Mouse (Mus musculus): ENCODE data around the gene Polr3g. TPM values are rescaled to one million over a fixed set of nuclear protein-coding genes. Genes with fewer than 3 reads are reported as not detected.
"Not testable (repeated sequence)": the region's sequence is repeated elsewhere in the genome, so short reads cannot be mapped to it uniquely, and the experiment has no call there.

Gene Polr3g
- total and polyA plus RNA-seq, 2 experiments from 2014 or later, result 2.6 to 5.5 TPM

- Histone ChIP-seq H3K27ac (ENCODE audit: low read depth) (no peak overlapping the region), H3K9me3 (replicated peaks; ENCODE audit: control insufficient read depth, low read length) (no peaks in the 10 kb centered on the region), H3K4me1 (ENCODE audit: control insufficient read depth, insufficient read depth) (peaks cover 4% of the 10 kb centered on the region; the same call in 1 of the 2 replicates), H3K9ac (replicated peaks; ENCODE audit: low read depth, low read length) (no peak overlapping the region), H3K4me3 (ENCODE audit: low read depth, low read length) (no peak overlapping the region), H3K27me3 (ENCODE audit: control insufficient read depth, insufficient read depth, low read length) (no peaks in the 10 kb centered on the region), H3K4me2 (ENCODE audit: low read depth, low read length) (no peak overlapping the region), H3K36me3 (replicated peaks; ENCODE audit: control insufficient read depth, insufficient read depth, low read length) (peaks cover 44% of the 10 kb centered on the region)
- 83% methylated on average over 12 of the region's 12 CpGs for WGBS
- no peak for ATAC-seq (ENCODE audit: insufficient read depth, low read depth)
- DNase-seq (ENCODE audit: low spot score), result no peak
- TF ChIP-seq CTCF (IDR thresholded peaks at IDR 0.05; ENCODE audit: low read depth), result no peak
- TF ChIP-seq EP300 (IDR thresholded peaks at IDR 0.05; ENCODE audit: low read depth), result no peak
Observed at GRCm38 (mm10) chr13:81663566-81664330, 47.1 kb downstream of the Polr3g start.

- H3K4me3 ChIP-seq (ENCODE audit: low read depth, low read length), result peak overlapping the region; percentile 95
- peaks cover 11% of the 10 kb centered on the region; the same call in 1 of the 2 replicates for H3K4me1 ChIP-seq (ENCODE audit: control insufficient read depth, insufficient read depth)
- peak overlapping the region; percentile 91 for H3K27ac ChIP-seq (ENCODE audit: low read depth)
- H3K4me2 ChIP-seq (ENCODE audit: low read depth, low read length), result peak overlapping the region; percentile 72
- H3K36me3 ChIP-seq (replicated peaks; ENCODE audit: control insufficient read depth, insufficient read depth, low read length), result no peaks in the 10 kb centered on the region
- ATAC-seq (ENCODE audit: insufficient read depth, low read depth) (0 out of 2 replicates have a peak, but pooled peaks have one; percentile 1), DNase-seq (ENCODE audit: low spot score) (no peak)
- WGBS, result 5% methylated on average over 21 of the region's 21 CpGs
- H3K9ac ChIP-seq (replicated peaks; ENCODE audit: low read depth, low read length), result peak overlapping the region; percentile 92
- no peak for TF ChIP-seq CTCF (IDR thresholded peaks at IDR 0.05; ENCODE audit: low read depth)
- no peaks in the 10 kb centered on the region for H3K9me3 ChIP-seq (replicated peaks; ENCODE audit: control insufficient read depth, low read length)
- H3K27me3 ChIP-seq (ENCODE audit: control insufficient read depth, insufficient read depth, low read length), result no peaks in the 10 kb centered on the region
Observed at GRCm38 (mm10) chr13:81658053-81658752, 52.6 kb downstream of the Polr3g start.

- no peaks in the 10 kb centered on the region for H3K27me3 ChIP-seq (ENCODE audit: control insufficient read depth, insufficient read depth, low read length)
- ATAC-seq (ENCODE audit: insufficient read depth, low read depth) (peak; percentile 100), DNase-seq (ENCODE audit: low spot score) (peak; percentile 90)
- no peaks in the 10 kb centered on the region for H3K9me3 ChIP-seq (replicated peaks; ENCODE audit: control insufficient read depth, low read length)
- peak within 1 kb of the TSS; percentile 92 for H3K9ac ChIP-seq (replicated peaks; ENCODE audit: low read depth, low read length)
- peak within 1 kb of the TSS; percentile 91 for H3K27ac ChIP-seq (ENCODE audit: low read depth)
- peak within 1 kb of the TSS; percentile 95 for H3K4me3 ChIP-seq (ENCODE audit: low read depth, low read length)
- TF ChIP-seq EP300 (IDR thresholded peaks at IDR 0.05; ENCODE audit: low read depth), result no peak
- TF ChIP-seq CTCF (IDR thresholded peaks at IDR 0.05; ENCODE audit: low read depth), result no peak
- H3K4me2 ChIP-seq (ENCODE audit: low read depth, low read length), result peak within 1 kb of the TSS; percentile 72
- WGBS, result under 1% methylated on average over 52 of the region's 73 CpGs
- H3K4me1 ChIP-seq (ENCODE audit: control insufficient read depth, insufficient read depth), result peaks cover 11% of the 10 kb centered on the region; the same call in 1 of the 2 replicates
- H3K36me3 ChIP-seq (replicated peaks; ENCODE audit: control insufficient read depth, insufficient read depth, low read length), result no peaks in the 10 kb centered on the region
Observed at GRCm38 (mm10) chr13:81657351-81658052, 53.3 kb downstream of the Polr3g start, which contains the start of gene Lysmd3. Gene Lysmd3, plus strand, starts transcription at chr13:81657663.

- 18% methylated on average over 5 of the region's 5 CpGs for WGBS
- 0 out of 2 replicates have a peak overlapping the region, but pooled peaks have one; percentile 92 for H3K9ac ChIP-seq (replicated peaks; ENCODE audit: low read depth, low read length)
- DNase-seq (ENCODE audit: low spot score) (no peak), ATAC-seq (ENCODE audit: insufficient read depth, low read depth) (peak; percentile 73; the same call in 1 of the 2 replicates)
- H3K9me3 ChIP-seq (replicated peaks; ENCODE audit: control insufficient read depth, low read length), result no peaks in the 10 kb centered on the region
- peak overlapping the region; percentile 91 for H3K27ac ChIP-seq (ENCODE audit: low read depth)
- H3K4me1 ChIP-seq (ENCODE audit: control insufficient read depth, insufficient read depth), result peaks cover 11% of the 10 kb centered on the region; the same call in 1 of the 2 replicates
- no peaks in the 10 kb centered on the region for H3K36me3 ChIP-seq (replicated peaks; ENCODE audit: control insufficient read depth, insufficient read depth, low read length)
- H3K27me3 ChIP-seq (ENCODE audit: control insufficient read depth, insufficient read depth, low read length), result no peaks in the 10 kb centered on the region
- peak overlapping the region; percentile 95 for H3K4me3 ChIP-seq (ENCODE audit: low read depth, low read length)
- no peak for TF ChIP-seq CTCF (IDR thresholded peaks at IDR 0.05; ENCODE audit: low read depth)
- no peak for TF ChIP-seq EP300 (IDR thresholded peaks at IDR 0.05; ENCODE audit: low read depth)
- peak overlapping the region; percentile 55 for H3K4me2 ChIP-seq (ENCODE audit: low read depth, low read length)
Observed at GRCm38 (mm10) chr13:81657008-81657350, 53.8 kb downstream of the Polr3g start.

- Histone ChIP-seq H3K4me2 (ENCODE audit: low read depth, low read length) (peak overlapping the region; percentile 55), H3K36me3 (replicated peaks; ENCODE audit: control insufficient read depth, insufficient read depth, low read length) (no peaks in the 10 kb centered on the region), H3K27ac (ENCODE audit: low read depth) (no peak overlapping the region), H3K4me1 (ENCODE audit: control insufficient read depth, insufficient read depth) (peaks cover 11% of the 10 kb centered on the region; the same call in 1 of the 2 replicates), H3K9ac (replicated peaks; ENCODE audit: low read depth, low read length) (no peak overlapping the region), H3K9me3 (replicated peaks; ENCODE audit: control insufficient read depth, low read length) (no peaks in the 10 kb centered on the region), H3K27me3 (ENCODE audit: control insufficient read depth, insufficient read depth, low read length) (no peaks in the 10 kb centered on the region), H3K4me3 (ENCODE audit: low read depth, low read length) (no peak overlapping the region)
- ATAC-seq (ENCODE audit: insufficient read depth, low read depth), result no peak
- TF ChIP-seq EP300 (IDR thresholded peaks at IDR 0.05; ENCODE audit: low read depth) (no peak), CTCF (IDR thresholded peaks at IDR 0.05; ENCODE audit: low read depth) (no peak)
- DNase-seq (ENCODE audit: low spot score), result no peak
- 50% methylated on average over 14 of the region's 14 CpGs for WGBS
Observed at GRCm38 (mm10) chr13:81656091-81656850, 54.5 kb downstream of the Polr3g start.

GRCm38 (mm10) chr13:81650382-81650781 is 60.4 kb downstream of the Polr3g start:
- not testable (repeated sequence) for H3K4me1 ChIP-seq (ENCODE audit: control insufficient read depth, insufficient read depth); H3K36me3 ChIP-seq (replicated peaks; ENCODE audit: control insufficient read depth, insufficient read depth, low read length); H3K27ac ChIP-seq (ENCODE audit: low read depth); H3K9me3 ChIP-seq (replicated peaks; ENCODE audit: control insufficient read depth, low read length); DNase-seq (ENCODE audit: low spot score); H3K4me2 ChIP-seq (ENCODE audit: low read depth, low read length); H3K27me3 ChIP-seq (ENCODE audit: control insufficient read depth, insufficient read depth, low read length); H3K9ac ChIP-seq (replicated peaks; ENCODE audit: low read depth, low read length); ATAC-seq (ENCODE audit: insufficient read depth, low read depth); H3K4me3 ChIP-seq (ENCODE audit: low read depth, low read length)
- 60% methylated on average over 5 of the region's 6 CpGs for WGBS
